Mouse (Mus musculus) C2C12 (cell line): ENCODE data around the gene Klhl2. TPM values are rescaled to one million over a fixed set of nuclear protein-coding genes. Genes with fewer than 3 reads are reported as not detected.

Source experiments
- H3K27me3 ChIP-seq: one replicate; pipeline ENCODE4 v1.6.1; 2011; ENCODE audit not compliant: control insufficient read depth, insufficient read depth, insufficient read length
- H3K36me3 ChIP-seq: one replicate; pipeline ENCODE4 v1.6.1; 2011; ENCODE audit not compliant: control insufficient read depth, insufficient read depth
- H3K4me3 ChIP-seq: one replicate; pipeline ENCODE4 v1.5.1; 2011; ENCODE audit warnings: mild to moderate bottlenecking, control low read depth; ENCODE audit not compliant: poor library complexity, insufficient read depth, severe bottlenecking
- H3K79me2 ChIP-seq: one replicate; pipeline ENCODE4 v1.6.1; 2011; ENCODE audit not compliant: control insufficient read depth, insufficient read depth
- H3K79me3 ChIP-seq: one replicate; pipeline ENCODE4 v1.6.1; 2011; ENCODE audit warnings: low read depth, control low read depth
- H3ac ChIP-seq: one replicate; pipeline ENCODE3; 2011; ENCODE audit warnings: low read depth; ENCODE audit not compliant: control insufficient read depth, insufficient read length
- CEBPB ChIP-seq: IDR thresholded peaks from one replicate; pipeline ENCODE4 v1.6.1; 2011; ENCODE audit warnings: low read depth, mild to moderate bottlenecking, control low read depth, moderate library complexity
- CTCF ChIP-seq: IDR thresholded peaks from one replicate; pipeline ENCODE4 v1.5.1; 2011; ENCODE audit not compliant: control insufficient read depth, insufficient read depth, insufficient read length
- FOSL1 ChIP-seq: IDR thresholded peaks from one replicate; pipeline ENCODE4 v1.8.0; 2011; ENCODE audit warnings: mild to moderate bottlenecking, low read length; ENCODE audit not compliant: poor library complexity, insufficient read depth, severe bottlenecking
- MAX ChIP-seq: IDR thresholded peaks from one replicate; pipeline ENCODE4 v1.6.1; 2011; ENCODE audit warnings: mild to moderate bottlenecking, control low read depth
- MYOD1 ChIP-seq: IDR thresholded peaks from one replicate; pipeline ENCODE4 v1.6.1; 2011; ENCODE audit warnings: low read depth; ENCODE audit not compliant: control insufficient read depth, insufficient read length
- MYOG ChIP-seq: IDR thresholded peaks from one replicate; pipeline ENCODE4 v1.6.1; 2011; ENCODE audit not compliant: control insufficient read depth, insufficient read length; ENCODE audit errors: extremely low read depth
- USF1 ChIP-seq: IDR thresholded peaks from one replicate; pipeline ENCODE4 v1.6.1; 2011; ENCODE audit warnings: low read depth, mild to moderate bottlenecking, control low read depth, moderate library complexity
- polyA plus RNA-seq: library from polyadenylated mRNA; unstranded; fragments of >200 nt; fragmentation: generic; extraction: Trizol; gene quantifications from one replicate; pipeline ENCODE4 v1.2.1, GENCODE M21; 2012; ENCODE audit warnings: missing spikeins

Klhl2 gene
- polyA plus RNA-seq, 1 experiment: 12.1 TPM

DNA sequence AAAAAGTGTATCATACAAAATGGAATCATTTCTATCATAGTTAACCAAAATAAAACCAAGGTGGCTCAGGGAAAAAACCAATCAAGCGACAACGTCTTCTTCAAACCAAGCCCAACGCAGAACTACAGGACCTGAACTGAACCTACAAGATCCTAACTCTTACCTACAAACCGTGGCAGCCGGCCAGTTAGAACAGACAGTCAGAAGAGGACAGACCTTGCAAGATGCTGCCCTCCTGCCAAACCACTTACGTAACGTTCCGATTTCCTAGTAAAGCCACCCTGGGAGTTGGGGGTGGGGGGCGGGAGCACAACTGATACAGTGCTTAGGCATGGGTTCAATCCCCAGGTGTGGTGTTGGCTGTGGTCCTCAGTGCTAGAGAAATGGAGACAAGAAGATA, 82.8 kb downstream of the Klhl2 start:
- no peak overlapping the region for H3K4me3 ChIP-seq
- no peaks in the 10 kb centered on the region for H3K79me3 ChIP-seq
- no peaks in the 10 kb centered on the region for H3K27me3 ChIP-seq
- no peak overlapping the region for H3ac ChIP-seq
- TF ChIP-seq CTCF (no peak), FOSL1 (no peak), USF1 (no peak), MYOD1 (no peak), CEBPB (no peak), MYOG (no peak), MAX (no peak)
- H3K36me3 ChIP-seq: peaks cover 6% of the 10 kb centered on the region
- no peaks in the 10 kb centered on the region for H3K79me2 ChIP-seq

DNA sequence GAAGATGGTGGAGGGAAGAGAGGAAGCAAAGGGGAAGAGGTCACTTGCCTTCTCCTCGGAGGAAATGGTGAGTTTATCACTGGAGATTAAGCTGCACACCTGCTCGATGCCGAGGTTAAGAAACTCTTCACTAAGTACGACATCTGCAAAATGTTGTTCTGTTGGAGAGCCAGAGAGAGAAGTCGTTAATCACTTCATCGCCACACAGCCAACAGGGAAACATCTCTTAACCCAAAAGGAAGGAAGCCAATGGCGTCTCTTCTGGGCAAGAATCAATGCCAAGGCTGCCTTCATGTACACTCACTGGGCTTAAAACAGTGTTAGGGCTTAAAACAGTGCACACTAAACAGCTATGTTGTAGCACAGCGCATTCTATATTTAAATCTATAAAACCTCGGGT, 85.7 kb downstream of the Klhl2 start:
- H3ac ChIP-seq: no peak overlapping the region
- H3K79me3 ChIP-seq: no peaks in the 10 kb centered on the region
- no peaks in the 10 kb centered on the region for H3K27me3 ChIP-seq
- H3K4me3 ChIP-seq: no peak overlapping the region
- peaks cover 9% of the 10 kb centered on the region for H3K36me3 ChIP-seq
- H3K79me2 ChIP-seq: no peaks in the 10 kb centered on the region
- TF ChIP-seq MYOD1 (no peak), CEBPB (no peak), MYOG (no peak), USF1 (no peak), FOSL1 (no peak), MAX (no peak), CTCF (no peak)

DNA sequence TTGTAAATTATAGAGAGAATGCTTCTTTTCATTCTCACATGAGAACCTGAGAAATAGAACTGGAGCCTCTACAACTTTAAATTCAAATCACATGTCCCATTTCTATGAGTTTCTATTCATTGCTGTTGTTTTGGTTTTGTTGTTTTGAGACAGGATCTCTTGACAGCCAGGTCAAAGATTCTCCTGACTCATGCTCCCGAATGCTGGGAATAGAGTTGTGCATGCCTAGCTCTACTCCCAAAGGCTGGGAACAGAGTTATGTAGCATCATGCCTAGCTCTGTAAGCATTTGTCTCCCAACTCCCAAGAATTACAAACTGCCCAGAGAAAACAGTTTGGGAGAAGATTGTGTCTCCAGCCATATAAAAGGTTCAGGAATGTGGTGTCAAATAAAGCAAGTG, 87.1 kb downstream of the Klhl2 start:
- H3K79me2 ChIP-seq: no peaks in the 10 kb centered on the region
- no peak for TF ChIP-seq MAX
- TF ChIP-seq MYOG: no peak
- TF ChIP-seq MYOD1: no peak
- TF ChIP-seq CTCF: no peak
- no peak for TF ChIP-seq CEBPB
- no peak for TF ChIP-seq USF1
- TF ChIP-seq FOSL1: no peak
- no peak overlapping the region for H3ac ChIP-seq
- peaks cover 14% of the 10 kb centered on the region for H3K36me3 ChIP-seq
- no peaks in the 10 kb centered on the region for H3K27me3 ChIP-seq
- H3K79me3 ChIP-seq: no peaks in the 10 kb centered on the region
- H3K4me3 ChIP-seq: no peak overlapping the region

DNA sequence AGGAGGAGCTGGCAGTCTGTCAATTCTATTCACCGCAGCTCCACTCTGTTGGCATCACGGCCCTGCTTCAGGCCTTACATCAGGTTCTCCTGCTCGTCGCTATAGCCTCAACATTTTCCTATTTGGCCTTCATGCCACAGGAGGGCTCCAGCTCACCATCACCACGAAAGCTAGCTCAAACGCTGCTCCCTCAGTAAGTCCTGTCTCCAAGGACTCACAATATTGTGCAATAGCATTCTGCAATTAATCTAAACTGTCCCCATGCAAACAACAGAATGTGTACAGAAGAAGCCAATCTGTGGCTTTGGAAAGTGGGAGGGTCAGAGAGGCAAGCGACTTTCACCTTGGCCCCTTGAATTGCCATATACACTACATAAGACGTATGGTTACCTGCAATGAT, 88.4 kb downstream of the Klhl2 start:
- Histone ChIP-seq H3K4me3 (no peak overlapping the region), H3K27me3 (no peaks in the 10 kb centered on the region), H3K36me3 (peaks cover 15% of the 10 kb centered on the region), H3K79me2 (no peaks in the 10 kb centered on the region), H3ac (no peak overlapping the region), H3K79me3 (no peaks in the 10 kb centered on the region)
- TF ChIP-seq MAX (no peak), CTCF (no peak), CEBPB (no peak), MYOG (no peak), FOSL1 (no peak), USF1 (no peak), MYOD1 (no peak)

DNA sequence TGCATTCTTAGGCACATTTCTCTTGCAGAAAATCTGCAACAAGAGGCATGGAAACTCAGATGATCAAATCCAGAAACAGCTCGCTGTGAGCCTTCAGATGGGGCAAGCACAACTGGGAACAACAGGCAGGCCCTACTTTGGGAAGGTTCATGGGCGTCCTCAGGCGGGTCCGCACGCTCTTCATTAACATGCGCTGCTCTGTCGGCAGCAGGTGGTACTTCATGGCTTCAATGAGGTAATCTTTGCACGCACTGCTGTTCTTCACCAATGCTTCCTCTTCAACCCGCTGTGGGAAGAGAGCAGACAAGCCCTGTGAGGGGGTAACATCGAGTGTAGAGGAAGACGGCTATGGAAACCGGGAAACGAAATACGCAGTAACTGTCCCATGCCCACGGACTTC, 91.9 kb downstream of the Klhl2 start:
- no peak overlapping the region for H3ac ChIP-seq
- no peaks in the 10 kb centered on the region for H3K79me2 ChIP-seq
- H3K36me3 ChIP-seq: peaks cover 20% of the 10 kb centered on the region
- TF ChIP-seq MYOG (no peak), MYOD1 (no peak), USF1 (no peak), CEBPB (no peak), FOSL1 (no peak), CTCF (no peak), MAX (no peak)
- no peaks in the 10 kb centered on the region for H3K27me3 ChIP-seq
- H3K4me3 ChIP-seq: no peak overlapping the region
- no peaks in the 10 kb centered on the region for H3K79me3 ChIP-seq
